Mouse (Mus musculus) thymus, adult 2 months (tissue): ENCODE data around the gene Gm15217.

Experiments
- CTCF ChIP-seq: fragments of 200-500 bp; IDR thresholded peaks from 2 replicates; pipeline ENCODE4 v1.5.1; 2012; ENCODE audit warnings: mild to moderate bottlenecking, control low read depth, low read length, moderate library complexity, borderline replicate concordance; ENCODE audit not compliant: control insufficient read depth, poor library complexity, insufficient read depth; ENCODE audit errors: extremely low read depth
- POLR2A ChIP-seq: fragments of 200-500 bp; IDR thresholded peaks from 2 replicates; pipeline ENCODE4 v1.6.1; 2012; ENCODE audit warnings: mild to moderate bottlenecking, low read length, control low read depth, moderate library complexity; ENCODE audit not compliant: control insufficient read depth, poor library complexity, insufficient read depth; ENCODE audit errors: extremely low read depth

- TF ChIP-seq CTCF: no peak
- TF ChIP-seq POLR2A: no peak
These were observed 16.0 kb upstream of the Gm15217 start for GRCm38 (mm10) chr14:46363209-46363608.
